Mouse (Mus musculus) C2C12 (cell line): ENCODE data around the gene Mecom. TPM values are rescaled to one million over a fixed set of nuclear protein-coding genes. Genes with fewer than 3 reads are reported as not detected.

Experiments
- H3K27me3 ChIP-seq: one replicate; pipeline ENCODE4 v1.6.1; 2011; ENCODE audit not compliant: control insufficient read depth, insufficient read depth, insufficient read length
- H3K36me3 ChIP-seq: one replicate; pipeline ENCODE4 v1.6.1; 2011; ENCODE audit not compliant: control insufficient read depth, insufficient read depth
- H3K4me3 ChIP-seq: one replicate; pipeline ENCODE4 v1.5.1; 2011; ENCODE audit warnings: mild to moderate bottlenecking, control low read depth; ENCODE audit not compliant: poor library complexity, insufficient read depth, severe bottlenecking
- H3K79me2 ChIP-seq: one replicate; pipeline ENCODE4 v1.6.1; 2011; ENCODE audit not compliant: control insufficient read depth, insufficient read depth
- H3K79me3 ChIP-seq: one replicate; pipeline ENCODE4 v1.6.1; 2011; ENCODE audit warnings: low read depth, control low read depth
- H3ac ChIP-seq: one replicate; pipeline ENCODE3; 2011; ENCODE audit warnings: low read depth; ENCODE audit not compliant: control insufficient read depth, insufficient read length
- CEBPB ChIP-seq: IDR thresholded peaks from one replicate; pipeline ENCODE4 v1.6.1; 2011; ENCODE audit warnings: low read depth, mild to moderate bottlenecking, control low read depth, moderate library complexity
- CTCF ChIP-seq: IDR thresholded peaks from one replicate; pipeline ENCODE4 v1.5.1; 2011; ENCODE audit not compliant: control insufficient read depth, insufficient read depth, insufficient read length
- FOSL1 ChIP-seq: IDR thresholded peaks from one replicate; pipeline ENCODE4 v1.8.0; 2011; ENCODE audit warnings: mild to moderate bottlenecking, low read length; ENCODE audit not compliant: poor library complexity, insufficient read depth, severe bottlenecking
- MAX ChIP-seq: IDR thresholded peaks from one replicate; pipeline ENCODE4 v1.6.1; 2011; ENCODE audit warnings: mild to moderate bottlenecking, control low read depth
- MYOD1 ChIP-seq: IDR thresholded peaks from one replicate; pipeline ENCODE4 v1.6.1; 2011; ENCODE audit warnings: low read depth; ENCODE audit not compliant: control insufficient read depth, insufficient read length
- MYOG ChIP-seq: IDR thresholded peaks from one replicate; pipeline ENCODE4 v1.6.1; 2011; ENCODE audit not compliant: control insufficient read depth, insufficient read length; ENCODE audit errors: extremely low read depth
- USF1 ChIP-seq: IDR thresholded peaks from one replicate; pipeline ENCODE4 v1.6.1; 2011; ENCODE audit warnings: low read depth, mild to moderate bottlenecking, control low read depth, moderate library complexity
- polyA plus RNA-seq: library from polyadenylated mRNA; unstranded; fragments of >200 nt; fragmentation: generic; extraction: Trizol; gene quantifications from one replicate; pipeline ENCODE4 v1.2.1, GENCODE M21; 2012; ENCODE audit warnings: missing spikeins

Gene Mecom
- polyA plus RNA-seq, 1 experiment, result 1.3 TPM

- H3K79me2 ChIP-seq, result no peaks in the 10 kb centered on the region
- H3K79me3 ChIP-seq, result no peaks in the 10 kb centered on the region
- no peak overlapping the region for H3K4me3 ChIP-seq
- no peak for TF ChIP-seq CTCF
- TF ChIP-seq FOSL1, result no peak
- TF ChIP-seq MYOG, result no peak
- TF ChIP-seq MYOD1, result no peak
- TF ChIP-seq USF1, result no peak
- TF ChIP-seq CEBPB, result no peak
- TF ChIP-seq MAX, result no peak
- no peaks in the 10 kb centered on the region for H3K36me3 ChIP-seq
- no peaks in the 10 kb centered on the region for H3K27me3 ChIP-seq
- no peak overlapping the region for H3ac ChIP-seq
These were observed 429.1 kb downstream of the Mecom start for GRCm38 (mm10) chr3:30118594-30119297.

GRCm38 (mm10) chr3:30113249-30113770 lies 434.5 kb downstream of the Mecom start:
- no peaks in the 10 kb centered on the region for H3K79me3 ChIP-seq
- no peaks in the 10 kb centered on the region for H3K27me3 ChIP-seq
- no peaks in the 10 kb centered on the region for H3K79me2 ChIP-seq
- TF ChIP-seq CTCF (no peak), CEBPB (no peak), MYOG (no peak), MAX (no peak), FOSL1 (no peak), MYOD1 (no peak), USF1 (no peak)
- no peaks in the 10 kb centered on the region for H3K36me3 ChIP-seq
- no peak overlapping the region for H3K4me3 ChIP-seq
- H3ac ChIP-seq, result no peak overlapping the region

GRCm38 (mm10) chr3:30107945-30108670 lies 439.7 kb downstream of the Mecom start:
- no peaks in the 10 kb centered on the region for H3K27me3 ChIP-seq
- TF ChIP-seq CEBPB (no peak), USF1 (no peak), CTCF (no peak), FOSL1 (no peak), MAX (no peak), MYOD1 (no peak), MYOG (no peak)
- H3K79me2 ChIP-seq, result no peaks in the 10 kb centered on the region
- H3K36me3 ChIP-seq, result no peaks in the 10 kb centered on the region
- H3K4me3 ChIP-seq, result no peak overlapping the region
- no peaks in the 10 kb centered on the region for H3K79me3 ChIP-seq
- no peak overlapping the region for H3ac ChIP-seq

GRCm38 (mm10) chr3:30106481-30106880 lies 441.3 kb downstream of the Mecom start:
- Histone ChIP-seq H3K79me2 (no peaks in the 10 kb centered on the region), H3K36me3 (no peaks in the 10 kb centered on the region), H3K79me3 (no peaks in the 10 kb centered on the region), H3K4me3 (no peak overlapping the region), H3K27me3 (no peaks in the 10 kb centered on the region), H3ac (no peak overlapping the region)
- TF ChIP-seq USF1, result no peak

- Histone ChIP-seq H3K79me2 (no peaks in the 10 kb centered on the region), H3ac (no peak overlapping the region), H3K4me3 (no peak overlapping the region), H3K36me3 (no peaks in the 10 kb centered on the region), H3K79me3 (no peaks in the 10 kb centered on the region), H3K27me3 (no peaks in the 10 kb centered on the region)
- no peak for TF ChIP-seq MYOG
- no peak for TF ChIP-seq FOSL1
- no peak for TF ChIP-seq MYOD1
- no peak for TF ChIP-seq CTCF
- TF ChIP-seq CEBPB, result no peak
- no peak for TF ChIP-seq USF1
- no peak for TF ChIP-seq MAX
These were observed 441.9 kb downstream of the Mecom start for GRCm38 (mm10) chr3:30105859-30106258.

- Histone ChIP-seq H3K27me3 (no peaks in the 10 kb centered on the region), H3ac (peak overlapping the region; percentile 59), H3K4me3 (no peak overlapping the region), H3K36me3 (no peaks in the 10 kb centered on the region), H3K79me2 (no peaks in the 10 kb centered on the region), H3K79me3 (no peaks in the 10 kb centered on the region)
- no peak for TF ChIP-seq MYOG
- TF ChIP-seq USF1, result no peak
- peak; percentile 77 for TF ChIP-seq MAX
- TF ChIP-seq MYOD1, result peak; percentile 73
- no peak for TF ChIP-seq FOSL1
- TF ChIP-seq CEBPB, result peak; percentile 94
These were observed 442.5 kb downstream of the Mecom start for GRCm38 (mm10) chr3:30105194-30105823.
